Mouse (Mus musculus): ENCODE measurements around the gene Kcnab1.

The Kcnab1 gene

DNA sequence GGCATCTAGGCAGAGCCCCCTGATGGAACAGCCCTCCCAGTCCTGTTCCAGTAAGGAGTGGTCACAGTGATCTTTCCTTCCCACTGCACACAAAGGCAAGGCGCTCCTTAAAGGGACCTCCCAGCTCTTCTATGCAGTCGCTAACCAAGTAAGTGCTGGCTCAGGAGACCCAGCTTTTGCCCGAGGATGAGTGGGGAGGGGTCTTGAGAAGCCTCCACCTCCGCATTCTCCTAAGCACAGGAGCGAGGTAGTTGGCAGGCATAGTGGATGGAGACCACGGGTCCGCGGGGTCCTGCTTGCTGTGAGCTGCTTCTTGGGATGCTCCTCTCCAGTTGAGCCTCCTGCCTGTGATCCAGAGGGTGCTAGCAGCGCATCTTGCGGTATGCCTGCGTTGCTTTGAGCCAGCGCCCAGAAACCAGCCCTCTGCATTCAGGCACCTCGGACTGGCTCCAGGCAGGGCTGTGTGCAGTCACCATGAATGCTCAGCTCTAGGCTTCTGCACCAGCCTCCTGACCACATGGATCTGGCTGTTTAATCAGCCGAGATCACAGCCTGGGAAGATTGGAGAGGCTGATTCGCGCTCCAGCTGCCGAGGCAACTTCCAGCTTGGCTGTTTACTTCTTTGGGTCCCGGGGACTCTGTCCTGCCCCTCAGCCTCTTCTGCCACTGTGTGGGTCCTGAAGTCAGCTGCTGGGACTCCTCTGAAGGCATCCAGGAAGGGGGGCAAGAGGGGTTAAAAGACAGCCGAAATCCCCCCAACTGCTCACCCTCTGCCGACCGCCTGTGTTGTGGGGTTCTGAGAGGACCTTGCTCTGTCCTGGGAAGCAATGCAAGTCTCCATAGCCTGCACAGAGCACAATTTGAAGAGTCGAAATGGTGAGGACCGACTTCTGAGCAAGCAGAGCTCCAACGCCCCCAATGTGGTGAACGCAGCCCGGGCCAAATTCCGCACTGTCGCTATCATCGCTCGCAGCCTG is at the start of gene Kcnab1:
Kcnab1 (plus strand) TSS at position 440 of the 977 bp plus-strand sequence.
- no peak for DNase-seq

DNA sequence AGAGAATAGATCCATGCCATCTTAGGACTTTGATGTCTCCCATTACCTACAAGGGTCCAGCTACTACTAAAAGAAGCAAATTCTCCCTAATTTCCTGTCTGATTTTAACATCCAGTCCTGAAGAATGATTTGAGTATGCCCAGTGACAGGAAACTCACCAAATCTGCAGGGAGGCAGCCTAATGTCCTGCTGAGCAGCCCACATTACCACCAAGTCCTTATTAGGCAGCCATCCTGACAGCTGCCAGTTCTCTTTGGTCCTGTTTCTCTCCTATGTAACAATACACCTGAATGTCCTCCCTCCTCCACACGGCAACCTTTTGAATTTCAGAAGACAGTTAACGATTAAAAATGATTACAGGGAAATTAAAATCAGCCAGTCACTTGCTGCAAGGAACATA is 20.9 kb upstream of the Kcnab1 start:
- no peak for DNase-seq

- no peak for DNase-seq
These were observed 5.1 kb upstream of the Kcnab1 start for GRCm38 (mm10) chr3:65104117-65104516.

GRCm38 (mm10) chr3:65110190-65110589 is 1.0 kb downstream of the Kcnab1 start:
- no peak for DNase-seq

DNA sequence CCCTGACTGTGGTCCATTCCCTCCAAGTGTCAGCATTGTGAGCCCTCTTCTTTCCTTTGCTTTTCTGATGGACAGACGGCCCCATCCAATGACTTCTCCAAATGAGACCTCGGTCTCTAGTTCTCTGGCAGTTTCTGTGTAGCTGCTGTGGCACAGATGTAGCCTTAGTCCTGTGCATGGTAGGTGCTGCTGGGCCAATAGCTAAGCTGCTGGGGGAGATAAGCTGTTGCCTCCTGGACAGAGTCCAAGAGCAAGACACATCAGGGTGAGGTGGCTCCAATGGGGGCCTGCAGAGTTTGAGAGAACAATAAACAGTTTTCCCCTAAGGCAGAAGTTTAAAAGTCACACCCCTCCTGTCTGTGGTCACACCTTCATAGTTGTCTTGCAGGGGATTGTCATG is 2.0 kb downstream of the Kcnab1 start:
- no peak for DNase-seq

DNA sequence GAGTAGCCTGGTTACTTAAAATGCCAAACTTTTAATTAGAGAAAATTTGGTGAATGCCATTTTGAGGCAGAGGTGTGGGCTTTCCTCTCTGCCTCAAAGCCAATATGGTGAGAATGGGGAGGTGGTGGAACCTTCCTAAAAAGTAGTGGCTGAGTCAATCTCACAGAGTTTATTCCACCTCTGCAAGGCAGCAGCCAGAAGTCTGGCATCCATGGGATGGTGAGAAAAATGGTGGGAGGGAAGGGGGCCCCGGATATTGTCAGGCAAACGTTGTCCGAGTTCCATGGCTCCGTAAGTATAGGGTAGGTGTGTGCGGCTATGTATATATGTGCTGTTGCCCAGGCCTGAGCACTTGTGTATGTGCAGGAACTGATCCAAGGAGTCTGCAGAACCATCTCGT is 6.0 kb downstream of the Kcnab1 start:
- DNase-seq = no peak

- no peak for DNase-seq
These were observed 7.8 kb downstream of the Kcnab1 start for GRCm38 (mm10) chr3:65116958-65117357.

DNA sequence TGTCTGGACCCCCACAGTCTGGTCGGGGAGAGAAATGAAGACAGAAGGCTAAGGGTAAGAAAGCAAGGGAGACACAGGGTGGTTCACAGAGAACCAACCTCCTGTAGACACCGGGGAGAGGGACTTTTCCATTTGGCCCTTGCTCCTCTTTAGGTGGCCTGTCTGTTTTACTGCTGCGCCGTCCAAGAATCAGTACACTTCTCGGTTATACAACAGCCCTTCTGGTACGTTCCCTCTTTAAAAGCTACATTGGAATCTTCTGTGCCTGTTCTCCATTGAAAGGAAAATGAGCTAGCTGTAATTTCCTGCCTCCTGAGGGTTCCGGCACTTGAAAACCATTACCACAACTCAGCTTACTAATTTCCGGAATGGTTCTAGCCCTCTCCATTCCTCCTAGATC is 8.2 kb downstream of the Kcnab1 start:
- DNase-seq = no peak

- DNase-seq = no peak
These were observed 15.8 kb downstream of the Kcnab1 start for GRCm38 (mm10) chr3:65124975-65125374.

- DNase-seq = no peak
These were observed 20.4 kb downstream of the Kcnab1 start for GRCm38 (mm10) chr3:65129625-65130024.

DNA sequence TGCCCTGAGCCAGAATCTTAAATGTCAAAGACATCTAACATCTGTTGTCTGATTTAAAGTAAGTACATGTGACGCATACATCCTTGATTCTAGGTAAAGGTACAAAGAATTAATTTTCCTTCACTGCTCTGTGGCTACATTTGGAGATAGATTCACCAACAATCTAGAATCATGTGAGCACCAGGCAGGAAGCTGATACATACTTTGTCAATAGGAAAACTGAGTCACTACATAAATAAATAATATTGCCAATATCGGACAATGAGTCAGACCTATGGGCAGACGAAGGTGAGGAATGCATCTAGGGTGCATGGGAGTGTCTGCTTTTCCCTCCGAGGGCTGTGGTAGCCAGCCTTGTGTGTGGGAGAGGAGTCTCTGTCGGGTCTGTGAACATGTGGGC is 25.7 kb downstream of the Kcnab1 start:
- no peak for DNase-seq

DNA sequence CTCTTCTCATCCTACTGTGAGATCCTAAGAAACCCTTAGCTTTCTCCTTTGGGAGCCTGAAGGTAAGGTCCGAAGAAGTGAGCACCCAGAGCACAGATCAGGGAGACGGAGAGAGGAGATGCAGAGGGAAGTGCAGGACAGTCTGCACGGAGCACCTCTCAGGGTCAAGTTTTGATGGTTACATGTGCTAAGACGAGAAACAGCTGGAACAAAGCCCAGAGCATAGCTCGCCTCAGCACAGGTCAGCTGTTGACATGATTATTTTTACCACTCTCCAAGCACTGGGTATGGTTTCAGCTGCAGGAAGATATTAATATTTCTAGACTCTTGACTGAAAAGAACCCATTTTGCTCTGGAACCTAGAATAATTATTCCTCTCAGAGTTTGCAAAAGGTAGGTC is 27.7 kb downstream of the Kcnab1 start:
- no peak for DNase-seq

DNA sequence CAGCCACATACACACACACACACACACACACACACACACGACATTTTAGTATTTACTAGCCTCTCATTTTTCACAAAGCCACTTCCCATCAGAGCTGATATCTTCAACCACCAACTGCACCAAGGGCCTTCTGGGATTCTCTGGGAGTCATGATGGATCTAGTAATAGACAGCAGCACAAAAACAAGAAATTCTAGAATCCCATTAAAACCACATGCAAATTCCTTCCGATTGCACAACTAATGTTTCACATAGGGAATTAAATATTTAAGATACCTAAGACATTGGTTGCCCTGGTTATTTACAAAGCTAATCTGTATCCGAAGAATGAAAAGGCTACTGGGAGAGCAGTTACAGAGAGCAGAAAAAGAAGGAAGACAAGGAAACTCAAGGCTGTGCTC is 29.6 kb downstream of the Kcnab1 start:
- DNase-seq = no peak

- DNase-seq = no peak
These were observed 36.0 kb downstream of the Kcnab1 start for GRCm38 (mm10) chr3:65145152-65145551.

GRCm38 (mm10) chr3:65151808-65152207 is 42.6 kb downstream of the Kcnab1 start:
- DNase-seq = no peak

DNA sequence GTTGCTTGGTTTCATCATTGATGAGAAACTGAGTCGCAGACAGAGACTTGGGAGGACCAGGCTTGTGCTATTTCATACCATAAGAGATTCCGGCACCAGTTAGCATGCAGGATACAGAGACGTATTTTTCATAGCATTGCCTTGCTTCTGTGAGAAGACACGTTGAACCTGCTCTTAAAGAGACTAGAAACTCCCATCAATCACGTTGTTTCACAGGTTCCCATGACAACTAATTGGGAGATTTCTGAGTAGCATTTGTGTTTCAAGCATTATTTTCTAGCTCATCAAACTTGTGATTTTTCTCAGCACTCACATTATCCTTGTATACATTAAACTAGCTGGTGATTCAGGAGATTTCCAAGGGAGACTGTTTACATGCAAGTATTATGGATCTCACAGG is 63.8 kb downstream of the Kcnab1 start:
- DNase-seq = no peak

- no peak for DNase-seq
These were observed 65.4 kb downstream of the Kcnab1 start for GRCm38 (mm10) chr3:65174564-65174963.

- DNase-seq = no peak
These were observed 66.6 kb downstream of the Kcnab1 start for GRCm38 (mm10) chr3:65175819-65176218.

DNA sequence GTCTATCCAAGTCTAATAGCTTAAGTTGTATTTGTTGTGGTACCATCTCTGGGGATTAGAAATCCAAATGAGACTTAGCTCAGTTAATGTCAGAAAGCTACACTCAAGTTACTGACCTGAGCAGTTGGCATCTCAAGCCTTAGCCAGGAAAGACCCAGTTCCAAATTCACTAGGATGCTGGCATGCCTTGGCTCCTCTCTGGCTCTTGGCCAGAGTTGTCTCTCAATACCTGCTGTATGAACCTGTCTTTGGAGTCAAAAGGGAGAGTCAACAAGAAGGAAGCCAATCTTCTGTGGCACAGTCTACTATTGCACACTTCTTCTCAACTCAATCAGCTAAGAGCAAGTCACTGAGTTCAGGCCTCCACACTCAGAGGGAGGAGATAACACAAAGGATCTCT is 67.7 kb downstream of the Kcnab1 start:
- DNase-seq = no peak

GRCm38 (mm10) chr3:65187833-65188698 is 78.9 kb downstream of the Kcnab1 start:
- no peak for DNase-seq

- no peak for DNase-seq
These were observed 91.4 kb downstream of the Kcnab1 start for GRCm38 (mm10) chr3:65200611-65201010.

- DNase-seq = no peak
These were observed 94.4 kb downstream of the Kcnab1 start for GRCm38 (mm10) chr3:65203361-65204117.
